Mouse (Mus musculus): ENCODE measurements around the gene Cd38.
"Not testable (repeated sequence)": the region's sequence is repeated elsewhere in the genome, so short reads cannot be mapped to it uniquely, and the experiment has no call there.

The Cd38 gene

GRCm38 (mm10) chr5:43859663-43860062 is 8.7 kb upstream of the Cd38 start:
- in situ Hi-C loops (cut with MboI): no loop called here

GRCm38 (mm10) chr5:43860096-43860495 is 8.3 kb upstream of the Cd38 start:
- in situ Hi-C loops (cut with MboI): no loop called here

- in situ Hi-C loops (cut with MboI): no loop called here
Observed at GRCm38 (mm10) chr5:43860670-43861431, 7.5 kb upstream of the Cd38 start.

- in situ Hi-C loops (cut with MboI): no loop called here
Observed at GRCm38 (mm10) chr5:43863642-43864041, 4.7 kb upstream of the Cd38 start.

- in situ Hi-C loops (cut with MboI): no loop called here
Observed at GRCm38 (mm10) chr5:43865316-43865715, 3.0 kb upstream of the Cd38 start.

GRCm38 (mm10) chr5:43868711-43869600 is 603 bp downstream of the Cd38 start:
- in situ Hi-C loops (cut with MboI): no loop called here

GRCm38 (mm10) chr5:43871845-43872244 is 3.5 kb downstream of the Cd38 start:
- in situ Hi-C loops (cut with MboI): no loop called here

GRCm38 (mm10) chr5:43872652-43873051 is 4.3 kb downstream of the Cd38 start:
- in situ Hi-C loops (cut with MboI): no loop called here

- in situ Hi-C loops (cut with MboI): no loop called here
Observed at GRCm38 (mm10) chr5:43882034-43882433, 13.7 kb downstream of the Cd38 start.

GRCm38 (mm10) chr5:43885060-43885820 is 16.9 kb downstream of the Cd38 start:
- in situ Hi-C loops (cut with MboI): loop anchor here (5.0 kb wide), 1 partner anchor 43 kb away; no protein-coding TSS in a partner anchor

- in situ Hi-C loops (cut with MboI): no loop called here
Observed at GRCm38 (mm10) chr5:43892386-43892785, 24.0 kb downstream of the Cd38 start.

- in situ Hi-C loops (cut with MboI): no loop called here
Observed at GRCm38 (mm10) chr5:43894113-43894512, 25.8 kb downstream of the Cd38 start.

- in situ Hi-C loops (cut with MboI): no loop called here
Observed at GRCm38 (mm10) chr5:43895931-43896330, 27.6 kb downstream of the Cd38 start.

GRCm38 (mm10) chr5:43904685-43905084 is 36.3 kb downstream of the Cd38 start:
- in situ Hi-C loops (cut with MboI): no loop called here

GRCm38 (mm10) chr5:43909213-43909612 is 40.9 kb downstream of the Cd38 start:
- in situ Hi-C loops (cut with MboI): no loop called here

GRCm38 (mm10) chr5:43910006-43910405 is 41.7 kb downstream of the Cd38 start:
- in situ Hi-C loops (cut with MboI): no loop called here

- in situ Hi-C loops (cut with MboI): not testable (repeated sequence)
Observed at GRCm38 (mm10) chr5:43912844-43913243, 44.5 kb downstream of the Cd38 start, which contains the start of gene Gm7879. Gm7879 (plus strand) TSS chr5:43913144.

- in situ Hi-C loops (cut with MboI): no loop called here
Observed at GRCm38 (mm10) chr5:43915261-43915886, 47.0 kb downstream of the Cd38 start.

- in situ Hi-C loops (cut with MboI): no loop called here
Observed at GRCm38 (mm10) chr5:43921877-43922276, 53.5 kb downstream of the Cd38 start.

- in situ Hi-C loops (cut with MboI): no loop called here
Observed at GRCm38 (mm10) chr5:43923933-43924332, 55.6 kb downstream of the Cd38 start.

GRCm38 (mm10) chr5:43927729-43928128 is 59.4 kb downstream of the Cd38 start:
- in situ Hi-C loops (cut with MboI): loop anchor here (5.0 kb wide), 1 partner anchor 60 kb away; no protein-coding TSS in a partner anchor
